Mouse (Mus musculus): ENCODE data around the gene Dpf3. TPM values are rescaled to one million over a fixed set of nuclear protein-coding genes. Genes with fewer than 3 reads are reported as not detected.

Dpf3 gene
- polyA plus RNA-seq, 1 experiment from 2014 or later = 19.3 TPM

DNA sequence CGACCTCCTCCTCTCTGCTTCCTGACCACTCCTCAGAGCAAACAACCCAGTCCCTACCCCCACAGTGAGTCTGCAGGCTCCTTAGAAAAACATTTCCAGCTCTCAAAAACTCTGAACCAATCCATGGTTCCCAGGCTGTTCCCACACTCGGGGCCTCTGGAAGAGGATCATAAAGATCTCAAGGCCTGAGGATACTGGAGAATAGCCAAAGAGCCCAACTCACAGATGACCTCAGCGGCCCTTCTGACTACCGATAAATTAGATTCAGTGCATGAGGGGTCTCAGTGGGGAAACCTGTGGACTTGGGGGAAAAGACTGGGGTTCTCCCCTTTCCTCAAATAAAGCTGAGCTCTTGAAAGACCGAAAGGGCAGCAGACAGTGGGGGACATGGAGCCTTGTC, 277.2 kb downstream of the Dpf3 start:
- 73% methylated on average over 5 of the region's 5 CpGs for WGBS
- Histone ChIP-seq H3K4me2 (ENCODE audit: low read length) (no peak overlapping the region), H3K27ac (ENCODE audit: low read length) (no peak overlapping the region), H3K27me3 (ENCODE audit: control insufficient read depth, insufficient read depth, low read depth, low read length) (no peaks in the 10 kb centered on the region), H3K36me3 (ENCODE audit: control insufficient read depth, insufficient read depth, low read length) (0 out of 2 replicates have a peak, but pooled peaks cover 3% of the 10 kb centered on the region), H3K9ac (ENCODE audit: low read depth, low read length) (no peak overlapping the region), H3K9me3 (replicated peaks; ENCODE audit: control insufficient read depth, low read length, poor library complexity, severe bottlenecking) (no peaks in the 10 kb centered on the region), H3K4me3 (ENCODE audit: low read depth, low read length) (no peak overlapping the region), H3K4me1 (ENCODE audit: control insufficient read depth, insufficient read depth, low read length) (peaks cover 21% of the 10 kb centered on the region)
- ATAC-seq = no peak

- H3K36me3 ChIP-seq (ENCODE audit: control insufficient read depth, insufficient read depth, low read length) = no peaks in the 10 kb centered on the region
- H3K9me3 ChIP-seq (replicated peaks; ENCODE audit: control insufficient read depth, low read length, poor library complexity, severe bottlenecking) = no peaks in the 10 kb centered on the region
- peaks cover 21% of the 10 kb centered on the region for H3K4me1 ChIP-seq (ENCODE audit: control insufficient read depth, insufficient read depth, low read length)
- H3K4me2 ChIP-seq (ENCODE audit: low read length) = no peak overlapping the region
- ATAC-seq = 0 out of 2 replicates have a peak, but pooled peaks have one; percentile 18
- H3K4me3 ChIP-seq (ENCODE audit: low read depth, low read length) = no peak overlapping the region
- no peaks in the 10 kb centered on the region for H3K27me3 ChIP-seq (ENCODE audit: control insufficient read depth, insufficient read depth, low read depth, low read length)
- peak overlapping the region; percentile 43; the same call in 1 of the 2 replicates for H3K27ac ChIP-seq (ENCODE audit: low read length)
- 36% methylated on average over 6 of the region's 6 CpGs for WGBS
- H3K9ac ChIP-seq (ENCODE audit: low read depth, low read length) = no peak overlapping the region
These were observed 278.1 kb downstream of the Dpf3 start for GRCm38 (mm10) chr12:83209461-83209860.

DNA sequence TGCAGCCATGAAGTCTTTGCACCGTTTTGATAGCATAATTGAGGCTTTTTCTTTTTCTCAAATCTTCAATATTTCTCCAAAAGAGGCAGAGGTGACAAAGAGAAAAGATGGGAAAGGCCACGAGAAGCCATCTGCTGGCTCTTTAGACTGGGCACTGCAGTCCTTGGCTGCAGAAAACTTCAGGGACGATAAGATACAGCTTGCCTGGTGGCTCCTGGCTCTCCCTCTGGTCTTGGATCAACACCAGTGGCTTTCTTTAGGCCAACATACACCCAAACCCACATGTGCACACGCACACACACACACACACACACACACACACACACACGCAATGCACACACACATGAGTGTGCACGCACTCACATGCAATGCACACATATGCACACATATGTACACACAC, 278.7 kb downstream of the Dpf3 start:
- H3K4me2 ChIP-seq (ENCODE audit: low read length) = no peak overlapping the region
- no peaks in the 10 kb centered on the region for H3K9me3 ChIP-seq (replicated peaks; ENCODE audit: control insufficient read depth, low read length, poor library complexity, severe bottlenecking)
- no peaks in the 10 kb centered on the region for H3K27me3 ChIP-seq (ENCODE audit: control insufficient read depth, insufficient read depth, low read depth, low read length)
- H3K4me1 ChIP-seq (ENCODE audit: control insufficient read depth, insufficient read depth, low read length) = peaks cover 15% of the 10 kb centered on the region
- no peak for ATAC-seq
- H3K27ac ChIP-seq (ENCODE audit: low read length) = no peak overlapping the region
- H3K36me3 ChIP-seq (ENCODE audit: control insufficient read depth, insufficient read depth, low read length) = no peaks in the 10 kb centered on the region
- WGBS = 59% methylated on average over 6 of the region's 6 CpGs
- no peak overlapping the region for H3K4me3 ChIP-seq (ENCODE audit: low read depth, low read length)
- no peak overlapping the region for H3K9ac ChIP-seq (ENCODE audit: low read depth, low read length)

GRCm38 (mm10) chr12:83208011-83208410, 279.5 kb downstream of the Dpf3 start:
- 52% methylated on average over 8 of the region's 8 CpGs for WGBS
- H3K4me2 ChIP-seq (ENCODE audit: low read length) = no peak overlapping the region
- no peak overlapping the region for H3K4me3 ChIP-seq (ENCODE audit: low read depth, low read length)
- H3K9ac ChIP-seq (ENCODE audit: low read depth, low read length) = no peak overlapping the region
- H3K36me3 ChIP-seq (ENCODE audit: control insufficient read depth, insufficient read depth, low read length) = no peaks in the 10 kb centered on the region
- no peaks in the 10 kb centered on the region for H3K9me3 ChIP-seq (replicated peaks; ENCODE audit: control insufficient read depth, low read length, poor library complexity, severe bottlenecking)
- H3K4me1 ChIP-seq (ENCODE audit: control insufficient read depth, insufficient read depth, low read length) = peaks cover 12% of the 10 kb centered on the region
- H3K27me3 ChIP-seq (ENCODE audit: control insufficient read depth, insufficient read depth, low read depth, low read length) = no peaks in the 10 kb centered on the region
- ATAC-seq = no peak
- peak overlapping the region; percentile 50; the same call in 1 of the 2 replicates for H3K27ac ChIP-seq (ENCODE audit: low read length)

GRCm38 (mm10) chr12:83207481-83207880, 280.0 kb downstream of the Dpf3 start:
- no peak overlapping the region for H3K9ac ChIP-seq (ENCODE audit: low read depth, low read length)
- no peak overlapping the region for H3K4me3 ChIP-seq (ENCODE audit: low read depth, low read length)
- no peaks in the 10 kb centered on the region for H3K36me3 ChIP-seq (ENCODE audit: control insufficient read depth, insufficient read depth, low read length)
- H3K27me3 ChIP-seq (ENCODE audit: control insufficient read depth, insufficient read depth, low read depth, low read length) = no peaks in the 10 kb centered on the region
- no peaks in the 10 kb centered on the region for H3K9me3 ChIP-seq (replicated peaks; ENCODE audit: control insufficient read depth, low read length, poor library complexity, severe bottlenecking)
- H3K4me1 ChIP-seq (ENCODE audit: control insufficient read depth, insufficient read depth, low read length) = peaks cover 12% of the 10 kb centered on the region
- WGBS = 75% methylated on average over 5 of the region's 5 CpGs
- ATAC-seq = no peak
- no peak overlapping the region for H3K27ac ChIP-seq (ENCODE audit: low read length)
- no peak overlapping the region for H3K4me2 ChIP-seq (ENCODE audit: low read length)

DNA sequence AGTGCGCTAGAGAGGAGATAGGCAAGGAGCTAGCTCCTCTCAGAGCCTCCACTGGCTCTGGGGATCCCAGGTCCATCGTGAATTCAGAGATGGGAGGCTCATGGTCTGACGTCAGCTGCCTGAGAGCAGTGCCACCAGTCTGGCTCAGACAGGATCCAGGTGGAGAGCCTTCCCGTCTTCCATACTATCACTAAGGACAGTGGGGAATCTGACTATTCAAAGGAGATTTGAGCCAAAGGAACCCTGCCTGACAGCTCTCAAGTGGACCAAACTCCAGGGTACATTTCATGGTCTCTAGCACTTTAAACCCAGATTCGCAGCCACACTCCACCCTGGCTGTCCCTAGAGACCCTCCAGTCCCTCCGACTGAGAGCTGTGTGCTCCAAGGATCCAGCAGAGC, 280.6 kb downstream of the Dpf3 start:
- 69% methylated on average over 6 of the region's 6 CpGs for WGBS
- Histone ChIP-seq H3K4me3 (ENCODE audit: low read depth, low read length) (no peak overlapping the region), H3K27me3 (ENCODE audit: control insufficient read depth, insufficient read depth, low read depth, low read length) (no peaks in the 10 kb centered on the region), H3K4me2 (ENCODE audit: low read length) (no peak overlapping the region), H3K4me1 (ENCODE audit: control insufficient read depth, insufficient read depth, low read length) (peaks cover 12% of the 10 kb centered on the region), H3K27ac (ENCODE audit: low read length) (no peak overlapping the region), H3K9me3 (replicated peaks; ENCODE audit: control insufficient read depth, low read length, poor library complexity, severe bottlenecking) (no peaks in the 10 kb centered on the region), H3K9ac (ENCODE audit: low read depth, low read length) (no peak overlapping the region), H3K36me3 (ENCODE audit: control insufficient read depth, insufficient read depth, low read length) (no peaks in the 10 kb centered on the region)
- ATAC-seq = no peak

GRCm38 (mm10) chr12:83204361-83204760, 283.2 kb downstream of the Dpf3 start:
- WGBS = 59% methylated on average over 5 of the region's 5 CpGs

GRCm38 (mm10) chr12:83201674-83202073, 285.8 kb downstream of the Dpf3 start:
- no peak overlapping the region for H3K9ac ChIP-seq (ENCODE audit: low read depth, low read length)
- H3K27ac ChIP-seq (ENCODE audit: low read length) = no peak overlapping the region
- H3K36me3 ChIP-seq (ENCODE audit: control insufficient read depth, insufficient read depth, low read length) = no peaks in the 10 kb centered on the region
- H3K4me3 ChIP-seq (ENCODE audit: low read depth, low read length) = no peak overlapping the region
- 36% methylated on average over 3 of the region's 3 CpGs for WGBS
- H3K9me3 ChIP-seq (replicated peaks; ENCODE audit: control insufficient read depth, low read length, poor library complexity, severe bottlenecking) = no peaks in the 10 kb centered on the region
- no peak overlapping the region for H3K4me2 ChIP-seq (ENCODE audit: low read length)
- H3K4me1 ChIP-seq (ENCODE audit: control insufficient read depth, insufficient read depth, low read length) = no peaks in the 10 kb centered on the region; the same call in 1 of the 2 replicates
- no peaks in the 10 kb centered on the region for H3K27me3 ChIP-seq (ENCODE audit: control insufficient read depth, insufficient read depth, low read depth, low read length)
- ATAC-seq = no peak

More at GRCm38 (mm10) chr12:83204361-83204760, 283.2 kb downstream of the Dpf3 start:
- Histone ChIP-seq H3K4me2 (ENCODE audit: low read length) (no peak overlapping the region), H3K4me1 (ENCODE audit: control insufficient read depth, insufficient read depth, low read length) (peaks cover 11% of the 10 kb centered on the region), H3K27me3 (ENCODE audit: control insufficient read depth, insufficient read depth, low read depth, low read length) (no peaks in the 10 kb centered on the region), H3K9me3 (replicated peaks; ENCODE audit: control insufficient read depth, low read length, poor library complexity, severe bottlenecking) (no peaks in the 10 kb centered on the region), H3K27ac (ENCODE audit: low read length) (no peak overlapping the region), H3K36me3 (ENCODE audit: control insufficient read depth, insufficient read depth, low read length) (no peaks in the 10 kb centered on the region), H3K9ac (ENCODE audit: low read depth, low read length) (no peak overlapping the region), H3K4me3 (ENCODE audit: low read depth, low read length) (no peak overlapping the region)
- no peak for ATAC-seq

GRCm38 (mm10) chr12:83180561-83180960, 307.0 kb downstream of the Dpf3 start:
- ATAC-seq = no peak
- WGBS = 88% methylated on average over 6 of the region's 6 CpGs

More at GRCm38 (mm10) chr12:83180561-83180960, 307.0 kb downstream of the Dpf3 start:
- Histone ChIP-seq H3K4me3 (ENCODE audit: low read depth, low read length) (no peak overlapping the region), H3K4me1 (ENCODE audit: control insufficient read depth, insufficient read depth, low read length) (no peaks in the 10 kb centered on the region), H3K9ac (ENCODE audit: low read depth, low read length) (no peak overlapping the region), H3K4me2 (ENCODE audit: low read length) (no peak overlapping the region), H3K36me3 (ENCODE audit: control insufficient read depth, insufficient read depth, low read length) (no peaks in the 10 kb centered on the region), H3K27ac (ENCODE audit: low read length) (no peak overlapping the region), H3K9me3 (replicated peaks; ENCODE audit: control insufficient read depth, low read length, poor library complexity, severe bottlenecking) (no peaks in the 10 kb centered on the region), H3K27me3 (ENCODE audit: control insufficient read depth, insufficient read depth, low read depth, low read length) (no peaks in the 10 kb centered on the region)
